8 mouse cellular contexts compared by ENCODE assay signal in the genomic region with DNA sequence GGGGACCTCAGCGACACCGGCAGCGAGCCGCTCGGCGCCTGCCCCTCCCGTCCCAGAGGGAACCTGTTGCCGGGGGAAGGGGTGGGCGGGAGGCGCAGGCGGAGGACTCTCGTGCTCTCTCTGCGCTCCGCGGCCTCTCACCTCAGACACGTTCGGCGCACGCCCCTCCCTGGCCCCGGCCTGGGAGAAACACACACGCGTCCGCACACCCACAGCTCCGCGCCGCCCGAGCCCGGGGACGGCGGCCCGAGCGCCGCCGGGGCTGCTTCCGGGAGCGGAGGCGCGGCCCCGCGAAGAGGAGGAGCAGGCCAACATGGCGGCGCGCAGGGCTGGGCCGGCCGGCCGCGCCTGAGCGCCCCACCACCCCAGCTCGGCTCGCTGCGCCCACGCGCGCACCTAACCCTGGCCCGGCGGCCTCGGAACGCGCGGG. TPM values are rescaled to one million over a fixed set of nuclear protein-coding genes. Genes with fewer than 3 reads are reported as not detected.
DNase-seq lines count a peak whose midpoint lies in the region; ATAC-seq and TF ChIP-seq lines count a peak whose summit lies in the region.

A gene (plus strand): TSS at position 293 of the 430 bp plus-strand sequence.

- no peak for TF ChIP-seq EP300 in stomach, postnatal 0 days (optimal IDR thresholded peaks at IDR 0.05)

- peak within 1 kb of the TSS; percentile 89 for H3K27ac ChIP-seq in forebrain, embryonic 15.5 days (replicated peaks)
- peak within 1 kb of the TSS; percentile 94 for H3K27ac ChIP-seq in neural tube, embryonic 13.5 days (replicated peaks)
- peak within 1 kb of the TSS; percentile 96 for H3K27ac ChIP-seq in stomach, postnatal 0 days (replicated peaks)

- peak within 1 kb of the TSS; percentile 75 for H3K4me2 ChIP-seq in forebrain, embryonic 15.5 days (replicated peaks)
- H3K4me2 ChIP-seq in neural tube, embryonic 13.5 days, result peak within 1 kb of the TSS; percentile 69
- peak within 1 kb of the TSS; percentile 91 for H3K4me2 ChIP-seq in stomach, postnatal 0 days (replicated peaks; ENCODE audit: low read depth)

- peak; percentile 68 for DNase-seq in cerebellum, adult 11 months
- DNase-seq in heart, postnatal 10 days, result peak; percentile 84 to 85
- peak; percentile 78 to 88 for DNase-seq in kidney, postnatal 4 days
- DNase-seq in lung, adult 18-20 months, result peak; percentile 77 to 78
- peak; percentile 85 for DNase-seq in stomach, postnatal 0 days (ENCODE audit: low spot score)

- no peak for TF ChIP-seq CTCF in E14TG2a.4 (conservative IDR thresholded peaks at IDR 0.05; ENCODE audit: low read length)
- no peak for TF ChIP-seq CTCF in stomach, postnatal 0 days (IDR thresholded peaks at IDR 0.05; ENCODE audit: low read depth)

- under 1% methylated on average over 49 of the region's 60 CpGs for WGBS in forebrain, embryonic 15.5 days
- WGBS in neural tube, embryonic 13.5 days, result 1% methylated on average over 26 of the region's 60 CpGs
- 0% methylated on average over 30 of the region's 60 CpGs for WGBS in stomach, postnatal 0 days

- H3K9me3 ChIP-seq in E14TG2a.4 (ENCODE audit: low read length), result no peaks in the 10 kb centered on the region
- no peaks in the 10 kb centered on the region for H3K9me3 ChIP-seq in forebrain, embryonic 15.5 days
- H3K9me3 ChIP-seq in neural tube, embryonic 13.5 days, result no peaks in the 10 kb centered on the region
- no peaks in the 10 kb centered on the region for H3K9me3 ChIP-seq in stomach, postnatal 0 days (ENCODE audit: control insufficient read depth, low read length)

- H3K4me1 ChIP-seq in E14TG2a.4 (replicated peaks; ENCODE audit: low read depth, low read length), result peaks cover 68% of the 10 kb centered on the region
- peaks cover 41% of the 10 kb centered on the region for H3K4me1 ChIP-seq in forebrain, embryonic 15.5 days
- H3K4me1 ChIP-seq in neural tube, embryonic 13.5 days (replicated peaks), result peaks cover 45% of the 10 kb centered on the region
- H3K4me1 ChIP-seq in stomach, postnatal 0 days (replicated peaks; ENCODE audit: control insufficient read depth, insufficient read depth), result peaks cover 3% of the 10 kb centered on the region

- intact Hi-C loops in heart, postnatal 10 days (cut with DNase I), result loop anchor here (2.0 to 5.0 kb wide), 2 partner anchors 55 to 84 kb away; no protein-coding TSS in a partner anchor

- H3K36me3 ChIP-seq in E14TG2a.4 (ENCODE audit: insufficient read depth, low read length), result peaks cover 20% of the 10 kb centered on the region
- H3K36me3 ChIP-seq in forebrain, embryonic 15.5 days, result no peaks in the 10 kb centered on the region
- H3K36me3 ChIP-seq in neural tube, embryonic 13.5 days, result no peaks in the 10 kb centered on the region
- no peaks in the 10 kb centered on the region for H3K36me3 ChIP-seq in stomach, postnatal 0 days (ENCODE audit: control insufficient read depth, insufficient read depth, low read length)

- no peaks in the 10 kb centered on the region for H3K27me3 ChIP-seq in E14TG2a.4 (ENCODE audit: insufficient read depth, low read length)
- H3K27me3 ChIP-seq in forebrain, embryonic 15.5 days, result no peaks in the 10 kb centered on the region
- no peaks in the 10 kb centered on the region for H3K27me3 ChIP-seq in neural tube, embryonic 13.5 days
- H3K27me3 ChIP-seq in stomach, postnatal 0 days (ENCODE audit: control insufficient read depth, insufficient read depth, low read length), result no peaks in the 10 kb centered on the region

- H3K9ac ChIP-seq in forebrain, embryonic 15.5 days (replicated peaks), result peak within 1 kb of the TSS; percentile 97
- peak within 1 kb of the TSS; percentile 99 for H3K9ac ChIP-seq in neural tube, embryonic 13.5 days
- H3K9ac ChIP-seq in stomach, postnatal 0 days (ENCODE audit: low read length), result peak within 1 kb of the TSS; percentile 98

- H3K4me3 ChIP-seq in E14TG2a.4 (replicated peaks; ENCODE audit: low read length), result peak within 1 kb of the TSS; percentile 90
- H3K4me3 ChIP-seq in forebrain, embryonic 15.5 days, result peak within 1 kb of the TSS; percentile 95
- peak within 1 kb of the TSS; percentile 97 for H3K4me3 ChIP-seq in neural tube, embryonic 13.5 days
- peak within 1 kb of the TSS; percentile 94 for H3K4me3 ChIP-seq in stomach, postnatal 0 days (ENCODE audit: low read depth, low read length)

- ATAC-seq in forebrain, embryonic 15.5 days (replicated peaks), result peak; percentile 92
- peak; percentile 93 for ATAC-seq in neural tube, embryonic 13.5 days (ENCODE audit: low read depth)
- ATAC-seq in stomach, postnatal 0 days (ENCODE audit: low FRiP score, low TSS enrichment), result peak; percentile 93

RNA-seq across cellular contexts. Expression of the gene that starts here (rescaled TPM):
- 8.9 and 9.0 TPM in 2 replicates for polyA plus RNA-seq in forebrain, embryonic 15.5 days (2015; fragmentation: Nextera tagmentation; extraction: Ambion mirVana)
- total RNA-seq in heart, postnatal 10 days (2021), result 10 to 100 TPM; 40.6 to 44.5 TPM
- 6.7 and 7.1 TPM in 2 replicates for polyA plus RNA-seq in neural tube, embryonic 13.5 days (2015; fragmentation: Nextera tagmentation; extraction: Ambion mirVana)
- 6.7 and 6.8 TPM in 2 replicates for polyA plus RNA-seq in stomach, postnatal 0 days (2015; fragmentation: Nextera tagmentation; extraction: Ambion mirVana)

Comparison
In these comparisons a context has a peak if more than half of its experiments do, and no peak if none do; other contexts are left out.
1. Peak in every context shown above with its lines: DNase-seq, ATAC-seq, H3K4me3 ChIP-seq and H3K27ac ChIP-seq.